Mouse (Mus musculus): Measurements from ENCODE around the gene Rab33b.

Gene Rab33b

GRCm38 (mm10) chr3:51517467-51517866 is 33.7 kb downstream of the Rab33b start:
- DNase-seq: no peak

DNA sequence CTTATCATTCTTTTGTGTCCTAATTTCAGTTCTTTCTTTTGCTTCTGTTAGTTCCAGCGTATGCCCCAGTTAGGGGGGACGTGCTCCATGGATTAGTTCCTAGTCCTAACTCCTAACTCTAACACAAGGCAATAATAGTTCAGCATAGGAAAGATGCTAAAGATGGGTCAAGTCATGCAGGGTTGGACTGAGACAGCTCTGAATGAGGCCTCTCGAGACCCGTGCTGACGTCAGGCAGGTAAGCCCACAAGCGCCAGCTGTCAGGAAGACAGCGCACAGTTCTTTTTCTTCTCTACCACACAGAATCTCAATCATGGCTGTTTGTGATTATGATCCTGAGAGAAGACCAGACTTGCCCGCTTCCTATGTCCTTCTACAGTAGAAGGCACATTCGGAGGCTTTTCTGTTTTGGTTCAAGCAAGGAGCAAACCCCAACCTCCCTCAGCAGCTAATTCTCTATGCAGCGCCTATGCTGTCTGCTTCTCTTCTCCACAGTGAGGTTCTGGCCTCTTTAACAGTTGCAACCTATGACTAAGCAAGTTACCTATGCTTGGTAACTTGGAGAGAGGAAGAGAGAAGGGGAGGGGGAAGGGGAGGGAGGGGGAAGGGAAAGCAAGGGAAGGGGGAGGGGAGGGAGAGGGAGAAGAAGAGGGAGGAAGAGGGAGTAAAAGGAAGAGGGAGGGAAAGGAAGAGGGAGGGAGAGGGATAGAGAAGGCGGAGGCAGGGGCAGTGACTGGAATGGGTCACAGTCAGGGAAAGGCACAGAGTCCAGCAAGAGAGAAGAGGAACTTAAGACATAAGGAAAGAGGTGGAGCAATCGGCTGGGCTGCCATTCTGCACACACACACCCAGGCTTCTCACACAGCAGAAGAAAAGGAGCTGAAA is 34.4 kb downstream of the Rab33b start:
- no peak for DNase-seq

DNA sequence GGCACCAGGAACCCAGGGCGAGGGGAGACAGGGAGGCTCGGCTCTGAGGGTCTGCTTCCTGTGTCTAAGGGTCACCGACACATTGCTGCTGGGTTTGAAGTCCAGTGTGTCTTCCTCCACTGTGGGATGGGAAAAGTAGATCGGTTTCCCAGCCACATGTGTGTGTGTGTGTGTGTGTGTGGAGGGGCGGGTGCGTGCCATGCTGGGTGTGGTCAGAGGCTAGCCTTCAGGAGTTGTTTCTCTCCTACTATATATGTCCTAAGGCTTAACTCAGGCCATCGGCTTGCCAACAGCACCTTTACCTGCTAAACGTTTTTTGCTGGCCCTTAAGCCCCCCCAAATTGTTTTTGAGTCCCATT is 35.0 kb downstream of the Rab33b start:
- DNase-seq: no peak

DNA sequence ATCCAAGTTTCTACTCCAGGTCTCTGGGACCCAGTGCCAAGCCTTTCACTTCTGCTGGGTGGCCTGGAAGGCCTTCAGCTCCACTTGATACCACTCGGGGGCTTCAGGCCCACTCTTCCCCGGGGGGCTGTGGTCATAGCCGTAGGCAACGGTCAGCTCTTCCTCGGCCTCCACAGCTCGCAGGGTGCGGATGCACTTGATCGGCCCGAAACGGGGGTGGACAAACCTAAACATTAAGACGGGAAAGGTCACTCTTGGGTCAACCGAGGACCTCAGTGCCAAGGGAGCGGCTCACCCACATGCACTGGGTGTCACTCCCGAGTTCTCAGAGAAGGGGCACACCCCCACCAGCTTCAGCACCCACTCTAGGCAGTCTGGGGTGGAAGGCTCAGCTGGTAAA is 37.5 kb downstream of the Rab33b start:
- DNase-seq: no peak

DNA sequence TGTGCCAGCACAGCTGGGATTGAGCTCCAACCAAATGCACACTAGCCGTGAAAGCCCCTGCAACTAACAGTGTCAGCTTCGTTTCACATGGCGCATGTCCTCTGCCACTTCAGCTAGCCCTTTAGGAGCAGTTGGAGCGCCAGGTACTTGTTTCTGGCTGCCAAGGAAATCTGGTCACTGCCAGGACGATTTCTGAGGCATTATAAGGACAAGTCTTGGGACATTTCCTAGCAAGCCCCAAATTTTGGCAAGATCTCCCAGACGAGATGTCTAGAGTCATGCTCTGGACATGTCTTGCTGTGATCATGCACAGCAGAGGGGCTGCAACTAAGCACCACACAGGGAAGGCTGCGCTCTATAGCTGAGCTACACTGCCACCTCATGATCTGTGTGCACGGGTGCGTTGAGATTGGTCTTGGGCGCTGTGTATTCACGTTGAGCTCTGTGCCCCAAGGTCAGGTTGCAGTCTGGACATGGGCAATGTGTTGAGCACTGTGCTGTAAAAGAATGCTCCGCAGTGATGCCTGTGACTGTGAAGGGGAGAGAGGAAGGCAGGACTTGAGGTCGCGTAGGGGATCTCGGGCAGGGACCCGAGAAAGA is 41.6 kb downstream of the Rab33b start:
- DNase-seq: no peak

DNA sequence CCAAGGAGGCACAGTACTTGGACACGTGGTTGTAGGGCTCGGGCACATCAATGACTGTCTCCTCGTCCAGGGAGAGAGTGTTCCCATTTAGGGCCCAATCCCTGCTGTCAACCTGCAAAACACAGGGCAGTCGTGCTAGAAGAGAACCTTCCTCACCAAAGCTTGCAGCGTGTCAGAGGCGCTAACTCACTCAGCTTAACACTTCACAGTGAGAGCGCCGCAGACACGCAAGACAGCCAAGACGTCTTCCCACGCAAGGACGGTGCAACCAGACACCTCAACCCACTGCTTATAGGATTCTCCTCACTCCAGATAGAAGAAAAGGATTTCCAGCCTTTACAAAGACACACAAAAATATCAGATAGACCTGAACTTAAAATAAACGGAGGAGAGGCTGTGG is 43.2 kb downstream of the Rab33b start:
- DNase-seq: no peak

DNA sequence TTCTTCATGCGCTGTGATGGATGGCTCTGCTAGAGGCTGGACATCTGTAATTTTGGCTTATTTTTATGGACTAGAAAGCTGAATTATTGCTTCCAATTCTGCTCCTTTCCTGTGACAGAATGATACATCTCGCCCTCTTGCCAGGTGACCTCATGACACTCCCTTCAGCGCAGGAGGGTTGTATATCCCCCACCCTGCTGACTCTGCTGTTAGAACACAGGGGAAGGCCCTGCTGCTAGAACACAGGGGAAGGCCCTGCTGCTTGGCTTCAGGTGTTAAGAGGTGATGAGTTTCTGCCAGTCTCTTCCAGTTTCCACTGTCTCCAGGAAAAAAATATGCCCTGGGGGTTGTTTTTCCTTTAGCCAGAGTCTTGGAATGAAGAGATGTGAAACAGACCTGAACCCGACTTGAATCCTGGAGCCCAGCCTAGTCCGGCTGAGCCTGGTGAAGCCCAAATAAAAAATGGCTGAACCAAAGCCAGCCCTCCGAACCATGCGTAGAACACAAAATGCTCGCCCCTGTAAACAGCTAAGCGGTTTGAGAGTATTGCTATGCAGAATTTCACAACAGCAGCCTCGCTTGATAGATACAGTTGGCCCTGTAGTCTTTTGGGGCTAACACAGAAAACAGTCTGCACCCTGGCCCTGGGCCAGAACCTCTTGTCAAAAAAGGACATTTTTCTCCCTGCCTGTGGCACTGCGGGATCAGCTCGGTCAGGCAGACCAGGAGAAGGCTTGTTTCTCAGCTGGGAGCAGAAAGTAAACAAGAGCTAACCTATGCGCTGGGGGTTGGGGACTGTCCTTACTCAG is 48.0 kb downstream of the Rab33b start:
- peak; percentile 65 for DNase-seq

DNA sequence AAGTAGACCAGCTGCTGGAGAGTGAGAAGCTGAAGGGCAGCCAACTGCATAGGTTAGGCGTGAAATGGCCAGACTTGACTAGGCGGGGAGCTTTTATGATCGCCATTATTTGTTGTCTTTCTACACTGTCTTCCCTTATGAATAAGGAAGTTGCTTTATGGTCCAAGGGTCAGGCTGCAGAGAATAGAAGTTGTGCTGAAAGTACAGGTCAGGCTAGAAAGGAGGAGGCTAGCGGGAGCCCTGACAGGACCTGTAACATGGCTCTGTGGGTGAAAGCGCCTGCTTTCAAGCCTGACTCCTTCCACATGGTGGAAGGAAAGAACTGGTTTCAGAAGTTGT is 48.5 kb downstream of the Rab33b start:
- no peak for DNase-seq

DNA sequence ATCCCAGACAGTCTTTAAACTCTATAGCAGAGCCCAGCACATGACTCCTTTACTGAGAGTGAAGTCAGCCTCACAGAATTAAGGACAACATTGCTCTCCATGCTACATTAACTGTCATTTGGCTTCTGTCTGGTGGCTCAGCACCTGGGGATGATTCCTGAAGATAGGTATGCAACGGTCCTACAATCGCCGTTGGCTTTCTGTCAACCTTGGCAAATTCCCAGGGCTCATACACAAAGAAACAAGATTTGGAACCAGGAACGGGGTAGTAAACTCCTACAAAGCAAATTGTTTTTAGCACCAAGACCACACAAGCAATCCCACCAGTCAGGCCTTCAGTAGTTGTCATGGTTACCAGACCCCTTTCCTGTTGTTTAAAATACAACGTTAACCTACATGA is 49.9 kb downstream of the Rab33b start:
- no peak for DNase-seq

GRCm38 (mm10) chr3:51534013-51534412 is 50.3 kb downstream of the Rab33b start:
- no peak for DNase-seq

GRCm38 (mm10) chr3:51539567-51540408 is 56.1 kb downstream of the Rab33b start:
- peak; percentile 79 for DNase-seq

GRCm38 (mm10) chr3:51540659-51541058 is 56.9 kb downstream of the Rab33b start:
- DNase-seq: no peak

DNA sequence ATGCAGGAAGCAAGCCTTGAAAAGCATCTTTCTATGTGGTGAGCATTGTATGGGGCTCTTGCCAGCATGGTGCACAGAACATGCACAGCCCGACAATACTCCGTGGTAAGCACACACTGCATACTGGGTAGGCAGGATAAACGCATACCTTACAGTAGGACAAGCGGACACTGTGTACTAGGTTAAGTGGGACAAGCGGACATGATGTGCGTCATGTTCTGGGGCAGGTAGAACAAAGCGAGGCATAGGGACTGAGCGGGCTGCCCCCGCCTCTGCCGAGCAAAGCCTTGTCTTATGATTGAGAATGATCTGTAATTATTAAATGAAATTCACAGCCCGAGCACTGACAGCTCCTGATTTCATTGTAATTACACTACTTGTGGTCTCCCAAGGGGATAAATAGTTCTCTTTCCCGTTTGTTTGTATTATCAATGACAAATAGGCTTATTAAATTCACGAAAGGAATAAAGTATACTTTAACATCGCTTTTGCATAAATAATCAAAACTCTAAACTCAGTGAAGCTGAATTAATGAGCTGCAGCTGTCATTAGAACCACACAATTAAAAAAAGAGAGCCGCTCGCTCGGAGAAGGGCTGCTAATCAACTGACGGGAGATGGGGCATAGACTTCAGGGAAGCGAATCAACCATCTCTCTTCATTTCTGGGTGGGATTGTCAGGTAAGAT is 60.9 kb downstream of the Rab33b start:
- no peak for DNase-seq

Data from right cerebral cortex, postnatal 4 days (tissue).